Mouse (Mus musculus): Measurements from ENCODE around the gene Sod1.
A peak's percentile ranks its signal among the peaks of the same experiment; 100 is the strongest.

Gene Sod1

DNA sequence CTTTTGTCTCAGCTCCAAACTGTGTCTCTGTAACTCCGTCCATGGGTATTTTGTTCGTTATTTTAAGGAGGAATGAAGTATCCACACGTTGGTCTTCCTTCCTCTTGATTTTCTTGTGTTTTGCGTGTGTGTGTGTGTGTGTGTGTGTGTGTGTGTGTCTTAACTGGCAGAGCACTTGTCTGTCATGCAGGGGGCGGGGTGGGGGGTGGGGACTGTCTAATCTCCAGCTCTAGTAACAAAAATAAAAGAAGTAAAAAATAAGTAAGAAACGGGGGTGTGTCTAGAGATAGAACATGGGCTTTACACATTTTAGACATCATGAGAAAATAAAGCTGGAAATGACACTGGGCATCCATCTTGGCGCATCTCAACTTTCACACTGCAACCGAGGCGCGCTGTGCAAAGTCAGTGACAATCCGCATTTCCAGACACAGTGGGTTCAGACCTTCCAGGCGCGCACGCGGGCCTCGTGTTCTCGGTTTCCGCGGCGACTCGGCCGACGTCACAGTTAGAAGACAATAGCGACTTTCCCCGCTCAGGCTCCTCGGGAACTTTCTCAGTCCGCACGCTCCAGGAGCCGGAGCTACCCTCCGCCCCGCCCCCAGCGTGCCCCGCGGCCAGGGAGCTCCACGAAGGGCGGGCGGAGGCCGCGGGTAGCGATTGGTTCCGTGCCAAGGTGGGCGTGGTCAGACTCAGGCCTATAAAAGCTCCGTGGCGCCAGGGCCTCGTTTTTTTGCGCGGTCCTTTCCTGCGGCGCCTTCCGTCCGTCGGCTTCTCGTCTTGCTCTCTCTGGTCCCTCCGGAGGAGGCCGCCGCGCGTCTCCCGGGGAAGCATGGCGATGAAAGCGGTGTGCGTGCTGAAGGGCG, at the start of gene Sod1:
Gene Sod1, plus strand, starts transcription at position 729 of the 866 bp plus-strand sequence.
- DNase-seq (ENCODE audit: low read depth, low spot score), result peak; percentile 96

DNA sequence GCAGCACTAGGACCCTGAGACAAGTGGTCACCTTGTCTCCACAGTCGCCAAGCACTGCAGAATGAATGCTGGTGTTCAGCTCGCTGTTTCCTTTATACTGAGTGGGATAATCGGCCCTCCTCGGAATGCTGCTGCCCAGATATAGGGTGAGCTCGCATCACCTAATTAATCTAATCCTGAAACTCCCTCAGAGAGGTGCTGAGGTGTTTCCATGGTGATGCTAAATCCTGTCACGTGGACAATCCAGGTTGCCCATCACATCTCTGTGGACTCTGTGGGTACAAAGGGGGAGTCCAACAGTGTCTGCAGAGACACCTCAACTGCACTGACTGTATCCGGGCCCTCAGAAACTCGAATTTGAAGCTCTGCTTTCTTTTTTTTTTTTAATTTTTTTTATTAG, 49.1 kb upstream of the Sod1 start:
- DNase-seq (ENCODE audit: low read depth, low spot score), result no peak

DNA sequence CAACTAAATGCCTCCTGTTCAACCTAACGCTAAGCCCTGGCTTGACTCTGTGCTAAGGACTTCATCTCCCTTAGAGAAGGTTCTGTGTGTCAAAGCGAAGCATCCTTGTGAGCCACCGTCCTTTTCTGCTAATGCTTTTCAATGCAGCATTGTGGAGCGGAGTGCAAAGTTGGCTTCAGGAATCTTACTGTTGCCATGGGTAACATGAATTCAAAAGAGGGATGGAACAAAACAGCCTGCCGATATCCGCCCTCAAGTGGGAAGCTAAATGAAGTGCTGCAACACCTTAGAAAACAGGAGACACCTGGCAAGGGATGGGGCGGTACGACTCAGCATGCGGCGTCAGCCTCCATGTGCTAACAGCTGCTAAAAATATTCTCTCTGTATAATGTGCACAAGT, 44.1 kb upstream of the Sod1 start:
- no peak for DNase-seq (ENCODE audit: low read depth, low spot score)

DNA sequence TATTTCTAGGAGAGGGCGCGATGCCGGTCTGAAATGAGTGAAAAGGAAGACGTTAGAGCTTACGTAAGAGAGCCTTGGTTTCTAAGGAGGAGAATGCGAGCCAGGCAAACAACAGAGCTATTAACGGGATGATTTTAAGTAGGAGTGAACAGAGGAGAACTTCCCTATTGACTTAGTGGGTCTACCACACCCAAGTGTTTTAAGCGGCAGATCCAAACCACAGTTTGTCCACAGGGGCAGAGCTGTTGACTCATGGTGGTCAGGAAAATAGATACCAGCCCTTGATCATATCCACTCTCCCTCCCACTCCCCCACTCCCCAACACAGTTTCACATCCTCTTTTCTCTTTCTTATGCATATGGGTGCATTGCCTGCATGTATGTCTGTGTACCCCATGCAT, 43.1 kb upstream of the Sod1 start:
- no peak for DNase-seq (ENCODE audit: low read depth, low spot score)

DNA sequence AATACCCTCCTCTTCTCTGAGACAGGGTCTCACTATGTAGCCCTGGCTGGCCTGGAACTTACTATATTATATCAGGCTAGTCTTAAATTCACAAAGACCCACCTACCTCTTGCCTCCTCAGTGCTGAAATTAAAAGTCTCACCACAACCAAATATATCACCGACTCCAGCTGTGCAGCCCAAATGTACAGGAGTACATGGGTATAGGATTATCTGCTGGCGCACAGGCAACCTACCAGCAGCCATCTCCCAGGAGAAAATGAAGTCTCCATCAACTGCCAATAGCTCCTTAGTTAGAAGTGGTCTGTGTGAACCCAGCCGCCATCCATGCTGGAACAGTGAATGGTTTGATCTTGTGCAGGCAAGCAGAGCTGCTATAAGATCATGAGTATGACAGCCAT, 42.1 kb upstream of the Sod1 start:
- DNase-seq (ENCODE audit: low read depth, low spot score), result no peak

DNA sequence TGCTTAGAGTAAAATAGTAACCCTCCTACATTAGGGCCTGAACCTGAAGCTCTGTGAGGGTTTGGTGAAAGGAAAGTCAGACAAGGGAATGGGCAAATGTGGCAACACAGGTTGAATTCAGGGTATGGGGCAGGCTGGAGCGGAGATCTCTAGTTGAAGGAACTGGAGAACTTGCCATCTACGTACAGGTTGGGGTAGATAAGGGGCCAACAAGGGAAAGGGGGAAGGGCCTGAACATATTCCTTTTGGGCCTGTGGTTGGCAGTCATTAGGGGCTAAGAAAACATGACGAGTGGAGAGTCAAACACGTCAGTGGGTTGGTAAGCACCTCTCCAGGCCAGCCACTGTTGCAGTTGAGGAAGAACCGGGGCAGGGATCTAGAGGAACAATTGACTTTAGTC, 40.7 kb upstream of the Sod1 start:
- DNase-seq (ENCODE audit: low read depth, low spot score), result no peak

DNA sequence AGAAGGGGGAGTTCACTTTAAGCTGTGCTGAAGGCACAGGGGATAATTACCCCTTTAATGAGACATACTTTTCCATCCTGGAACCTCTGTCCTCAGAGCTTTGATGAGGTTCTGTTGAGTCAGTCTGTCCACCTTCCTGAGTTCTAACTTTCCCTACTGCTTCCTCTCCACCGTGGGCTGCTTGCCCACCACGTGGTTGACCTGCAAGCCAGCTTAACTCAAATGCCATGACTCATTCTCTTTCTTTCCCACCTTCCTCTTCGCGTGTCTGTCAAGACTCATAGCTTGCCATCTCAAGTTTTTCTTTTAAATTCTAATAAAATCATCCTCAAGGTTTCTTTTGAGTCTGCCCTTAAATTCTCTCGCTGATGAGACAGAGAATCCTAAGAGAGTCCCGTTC, 39.6 kb upstream of the Sod1 start:
- DNase-seq (ENCODE audit: low read depth, low spot score), result no peak

DNA sequence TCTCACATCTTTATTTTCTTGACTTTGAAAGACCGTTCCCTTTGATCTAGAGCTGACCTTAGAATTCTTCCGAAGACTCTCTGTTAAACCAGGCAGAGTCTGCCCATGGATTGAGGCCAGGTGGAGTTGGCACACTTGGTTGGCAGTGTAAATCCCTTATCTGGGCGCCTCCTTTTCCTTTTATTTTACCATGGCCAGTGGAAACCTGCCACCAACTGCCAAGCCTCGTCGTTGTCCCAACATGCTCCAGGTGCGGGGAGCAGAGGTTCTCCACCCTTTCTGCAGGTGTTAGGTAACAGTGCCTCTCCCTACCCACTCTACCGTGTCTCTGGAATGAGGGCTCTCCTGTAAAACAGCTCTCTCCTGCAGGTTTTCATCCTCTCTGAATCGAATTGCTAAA, 38.9 kb upstream of the Sod1 start:
- DNase-seq (ENCODE audit: low read depth, low spot score), result no peak

DNA sequence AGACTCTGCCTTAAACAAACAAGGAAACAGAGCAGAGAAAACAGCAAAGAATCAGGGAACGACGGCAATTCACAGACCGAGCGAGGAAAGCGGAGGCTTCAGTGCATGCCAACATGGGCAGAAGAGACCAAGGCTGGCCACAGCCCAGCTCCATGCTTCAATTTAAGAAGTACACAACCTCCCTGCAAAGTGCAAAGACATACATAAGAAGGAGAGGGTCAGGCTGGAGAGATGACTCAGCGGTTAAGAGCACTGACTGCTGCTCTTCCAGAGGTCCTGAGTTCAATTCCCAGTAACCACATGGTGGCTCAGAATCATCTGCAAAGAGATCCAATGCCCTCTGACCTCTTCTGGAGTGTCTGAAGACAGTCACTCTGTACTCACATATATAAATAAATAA, 36.4 kb upstream of the Sod1 start:
- no peak for DNase-seq (ENCODE audit: low read depth, low spot score)

DNA sequence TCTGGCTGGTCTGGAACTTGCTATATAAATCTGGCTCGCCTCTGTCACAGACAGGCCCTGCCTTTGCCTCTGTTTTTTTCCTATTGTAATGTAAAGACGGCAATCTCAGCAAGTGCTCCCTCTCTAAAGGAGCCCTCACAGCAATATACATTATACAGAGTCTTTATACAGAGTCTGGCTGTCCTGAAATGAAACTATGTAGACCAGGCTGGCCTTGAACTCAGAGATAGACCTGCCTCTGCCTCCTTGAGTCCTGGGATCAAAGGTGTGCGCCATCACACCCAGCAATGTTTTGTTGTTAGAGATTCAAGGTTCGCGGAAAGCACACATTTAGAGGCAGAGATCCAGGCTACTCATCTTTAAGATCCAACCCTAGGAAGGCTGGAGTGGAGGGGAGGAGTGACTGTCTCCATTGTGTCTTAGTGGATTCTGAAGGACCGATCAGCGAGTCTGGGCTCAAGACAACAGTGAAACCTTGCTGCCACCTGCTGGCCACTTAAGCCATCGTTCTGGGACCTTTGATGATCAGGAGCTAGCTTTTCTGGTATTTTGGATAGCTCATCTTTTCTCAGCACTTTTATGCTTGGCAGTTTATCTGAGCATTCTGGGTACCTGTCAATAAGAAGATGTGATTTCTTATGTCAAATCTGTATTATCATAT, 34.5 kb upstream of the Sod1 start:
- DNase-seq (ENCODE audit: low read depth, low spot score), result peak; percentile 82

DNA sequence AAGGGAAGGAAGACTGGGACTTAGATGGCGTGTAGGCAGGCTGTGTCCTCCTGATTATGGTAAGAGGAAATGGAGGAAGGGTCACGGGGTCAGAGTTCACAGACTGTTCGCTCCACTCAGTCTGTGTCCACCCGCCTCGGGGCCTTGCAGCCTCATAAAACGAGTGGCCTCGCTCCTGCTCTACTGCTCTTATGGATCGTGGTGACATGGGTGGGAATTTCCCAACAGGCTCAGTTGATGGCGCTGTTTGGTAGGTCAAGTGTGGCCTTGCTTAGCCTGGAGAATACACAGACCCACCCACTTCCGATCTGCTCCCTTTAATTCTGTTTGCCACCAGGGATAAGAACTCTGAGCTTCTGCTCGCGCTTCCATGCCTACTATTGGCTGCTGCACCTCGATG, 33.1 kb upstream of the Sod1 start:
- peak; percentile 63 for DNase-seq (ENCODE audit: low read depth, low spot score)

DNA sequence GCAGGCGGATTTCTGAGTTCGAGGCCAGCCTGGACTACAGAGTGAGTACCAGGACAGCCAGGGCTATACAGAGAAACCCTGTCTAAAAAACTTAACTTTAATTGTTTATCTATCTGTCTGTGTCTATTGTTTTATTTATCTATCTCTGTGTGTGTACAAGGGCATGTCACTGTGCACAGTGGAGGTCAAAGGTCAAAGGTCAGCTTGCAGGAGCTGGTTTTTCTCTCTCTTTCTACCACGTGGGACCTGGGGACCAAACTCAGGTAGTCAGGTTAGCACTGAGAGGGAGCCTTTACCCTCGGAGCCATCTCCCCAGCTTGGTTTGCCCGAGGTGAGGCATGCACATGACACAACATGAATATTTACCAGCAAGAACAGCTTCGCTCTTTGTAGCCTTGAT, 29.3 kb upstream of the Sod1 start:
- no peak for DNase-seq (ENCODE audit: low read depth, low spot score)

DNA sequence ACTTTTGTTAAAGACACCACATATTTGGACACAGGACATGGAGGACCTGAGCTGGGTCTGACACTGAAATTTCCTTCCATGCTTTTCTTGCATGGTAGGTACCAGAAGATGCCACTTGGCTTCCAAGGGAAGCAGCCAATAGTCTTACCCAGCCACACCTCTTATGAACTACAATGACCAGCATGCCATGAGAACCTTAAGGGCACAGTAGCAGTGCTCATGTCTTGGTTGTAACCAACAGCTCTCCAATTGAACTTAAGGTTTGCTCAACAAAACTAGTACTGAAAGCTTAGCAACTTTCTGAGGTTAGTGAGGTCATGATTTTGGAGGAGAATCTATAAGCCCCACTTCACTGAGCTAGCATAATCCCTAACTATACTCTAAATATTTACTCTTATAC, 26.8 kb upstream of the Sod1 start:
- DNase-seq (ENCODE audit: low read depth, low spot score), result no peak

DNA sequence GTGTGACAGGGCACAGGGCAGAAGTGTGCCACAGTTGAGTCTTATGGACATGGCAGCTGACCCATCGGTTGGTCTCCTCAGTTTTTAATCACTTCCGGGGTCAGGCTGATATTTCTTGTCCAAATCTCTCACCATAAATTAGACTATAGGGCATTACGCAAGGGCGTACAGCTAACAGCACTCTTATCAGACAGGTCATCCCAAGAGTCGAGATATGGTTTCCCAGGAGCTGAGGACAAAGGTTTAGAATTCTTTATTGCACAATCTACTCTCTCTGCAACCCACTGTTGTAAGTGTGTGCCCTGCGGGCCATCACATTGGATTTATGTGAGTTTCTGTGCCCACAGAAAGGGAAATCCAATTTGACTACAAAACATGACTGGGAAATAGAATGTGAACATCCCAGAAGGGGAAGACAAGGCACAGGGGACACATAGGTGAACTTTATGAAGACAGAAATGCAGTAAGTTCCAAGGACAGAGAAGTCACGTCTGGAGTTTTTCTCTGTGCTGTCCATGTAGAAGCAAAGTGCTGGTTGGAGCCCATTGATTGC, 23.8 kb upstream of the Sod1 start:
- no peak for DNase-seq (ENCODE audit: low read depth, low spot score)

DNA sequence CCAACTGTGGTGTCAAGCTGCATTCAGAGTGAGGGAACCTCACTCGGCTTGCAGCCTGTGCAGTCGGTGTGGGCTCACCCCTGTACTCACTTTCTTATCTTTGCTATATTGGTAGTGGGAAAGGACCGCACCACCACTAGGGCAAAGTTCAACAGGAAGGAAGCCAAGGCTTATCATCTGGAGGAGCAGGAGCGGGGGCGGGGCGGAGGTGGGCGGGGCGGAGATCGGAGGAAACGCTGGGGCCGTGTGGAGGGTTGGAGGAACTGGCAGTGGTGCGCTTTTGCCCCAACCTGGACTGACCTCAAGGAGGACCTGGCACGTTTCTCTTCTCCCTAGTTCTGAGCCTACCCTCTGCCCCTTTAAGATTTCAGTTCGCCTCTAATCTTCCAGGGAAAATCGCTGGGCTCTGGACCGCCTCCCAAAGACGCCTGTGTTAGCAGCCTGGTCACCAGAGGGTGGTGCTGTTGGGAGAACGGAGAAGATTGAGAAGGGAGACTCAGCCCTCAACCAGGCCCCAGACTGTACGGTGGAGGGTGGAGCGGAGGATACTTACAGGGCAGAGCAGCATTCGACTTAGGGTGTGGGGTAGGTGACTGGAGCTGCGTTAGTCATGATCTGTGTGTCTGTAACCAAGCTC, 23.1 kb upstream of the Sod1 start:
- DNase-seq (ENCODE audit: low read depth, low spot score), result peak; percentile 75

DNA sequence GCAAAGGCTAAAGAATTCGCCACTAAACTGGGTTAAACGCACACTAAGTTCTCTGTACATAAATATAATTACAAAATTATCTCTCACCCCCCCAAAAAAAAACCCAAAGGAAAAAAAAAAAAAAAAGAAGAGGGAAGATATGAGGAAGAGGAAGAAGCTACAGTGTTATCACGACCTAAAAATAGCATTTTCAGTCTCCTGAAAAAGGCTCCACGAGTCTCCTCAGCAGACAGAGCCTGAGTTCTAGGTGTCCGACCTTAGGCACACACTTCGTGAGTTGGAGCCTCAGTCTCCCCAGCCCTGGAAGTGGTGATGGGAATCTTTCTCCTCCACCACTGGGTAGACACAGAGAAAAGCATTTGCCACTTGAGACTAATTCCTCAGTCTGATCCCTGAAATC, 21.9 kb upstream of the Sod1 start:
- no peak for DNase-seq (ENCODE audit: low read depth, low spot score)

DNA sequence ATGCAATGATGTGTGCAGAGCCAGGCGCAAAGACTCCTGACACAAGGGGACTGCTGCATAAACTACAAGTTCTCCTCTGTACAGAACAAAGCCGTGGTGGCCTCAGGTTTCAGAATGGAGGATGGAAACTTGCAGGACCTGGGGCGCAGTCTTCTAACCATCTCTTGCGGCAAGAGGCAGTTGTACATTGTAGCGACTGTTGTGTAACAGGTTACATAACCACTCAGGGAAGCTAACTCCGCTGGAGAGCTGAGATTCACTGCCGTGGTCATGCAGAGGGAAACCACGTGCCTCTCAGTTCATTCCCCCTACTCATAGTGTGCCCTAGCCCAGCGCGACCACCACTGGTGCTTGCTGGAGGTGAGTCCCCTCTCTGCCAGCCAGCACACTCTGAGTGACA, 21.4 kb upstream of the Sod1 start:
- no peak for DNase-seq (ENCODE audit: low read depth, low spot score)

DNA sequence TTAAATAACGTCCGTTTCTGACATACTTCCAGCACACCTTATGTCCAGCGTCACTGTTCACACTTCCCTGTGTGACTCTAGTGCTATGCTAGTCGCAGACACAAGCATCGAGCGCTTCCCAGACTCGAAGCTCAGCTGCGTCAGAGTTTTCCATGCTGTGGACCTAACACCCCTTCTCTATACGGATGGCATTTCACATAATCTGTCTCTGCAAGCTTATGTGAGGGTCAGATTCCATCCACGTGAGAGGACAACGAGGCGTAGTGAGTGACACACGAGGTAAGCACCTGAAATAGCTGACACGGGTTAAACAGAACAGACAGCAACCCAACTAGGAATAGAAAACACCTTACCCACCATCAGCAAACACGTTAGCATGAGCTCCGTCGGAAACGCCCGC, 18.4 kb upstream of the Sod1 start:
- no peak for DNase-seq (ENCODE audit: low read depth, low spot score)

DNA sequence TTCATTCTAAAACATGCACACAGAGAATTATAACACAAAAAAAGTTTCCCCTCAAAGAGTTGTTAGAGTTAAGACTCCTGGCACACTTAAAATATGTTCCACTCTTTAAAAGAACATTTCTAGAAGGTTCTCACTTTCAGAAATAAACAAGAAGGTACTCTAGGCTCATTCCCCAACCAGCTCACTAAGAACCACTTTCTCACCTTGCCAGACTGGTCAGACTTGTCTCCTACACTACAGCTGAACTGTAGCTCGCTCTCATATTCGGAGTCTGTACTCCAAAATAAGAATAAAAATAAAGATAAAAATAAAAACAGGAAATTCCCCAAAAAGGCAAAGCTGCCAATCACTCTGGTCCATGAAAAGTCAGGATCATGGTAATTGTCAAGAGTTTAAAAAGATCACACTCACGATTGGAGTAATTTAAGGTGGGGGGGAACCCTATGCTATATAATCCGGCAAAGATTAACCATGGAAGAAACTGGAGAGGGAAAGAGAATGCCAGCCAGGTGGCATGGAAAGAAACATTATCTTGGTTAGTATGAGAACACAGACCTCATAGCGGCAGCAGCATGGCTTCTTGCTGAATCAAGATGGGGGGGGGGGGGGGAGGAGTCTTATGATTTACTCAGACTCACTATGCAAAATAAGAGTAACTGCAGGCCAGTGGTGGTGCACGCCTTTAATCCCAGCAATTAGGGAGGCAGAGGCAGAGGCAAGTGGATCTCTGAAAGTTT, 17.2 kb upstream of the Sod1 start:
- no peak for DNase-seq (ENCODE audit: low read depth, low spot score)

DNA sequence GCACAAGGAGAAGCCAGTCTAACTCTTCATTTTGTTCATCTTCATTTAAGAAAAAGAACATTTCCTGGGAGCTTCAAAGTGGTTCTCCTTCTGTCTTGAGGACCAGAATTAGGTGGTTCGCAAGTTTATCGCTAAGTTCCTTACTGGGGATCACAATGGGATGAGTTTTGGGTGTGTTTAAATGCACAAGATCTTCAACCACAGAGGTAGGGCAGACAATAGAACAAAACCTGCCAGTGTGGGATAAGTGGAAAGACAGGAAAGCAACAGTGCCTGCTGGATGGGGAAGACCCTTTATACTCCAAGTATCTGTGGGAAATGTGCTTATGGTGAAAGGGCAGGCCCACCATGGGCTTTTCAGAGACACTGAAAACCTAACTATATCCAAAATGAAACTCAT, 15.7 kb upstream of the Sod1 start:
- DNase-seq (ENCODE audit: low read depth, low spot score), result no peak

DNA sequence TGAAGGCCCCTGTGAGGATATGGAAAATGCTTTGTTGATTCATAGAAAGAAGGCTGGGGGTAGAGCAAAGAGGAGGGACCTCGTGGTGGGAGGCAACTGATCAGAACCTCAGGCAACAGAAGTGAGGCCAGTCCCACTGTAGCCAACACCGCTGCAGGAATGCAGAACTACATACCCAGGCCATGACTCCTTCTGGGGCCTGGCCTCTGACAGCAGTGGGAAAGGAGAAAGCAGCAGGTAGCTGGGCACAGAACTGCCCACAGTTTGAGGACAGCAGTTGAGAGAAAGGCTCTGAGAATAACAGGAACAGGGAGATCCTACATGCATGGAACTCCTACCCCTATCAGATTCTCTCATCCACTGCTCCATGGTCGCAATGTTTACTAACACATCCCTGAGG, 11.6 kb upstream of the Sod1 start:
- DNase-seq (ENCODE audit: low read depth, low spot score), result no peak

DNA sequence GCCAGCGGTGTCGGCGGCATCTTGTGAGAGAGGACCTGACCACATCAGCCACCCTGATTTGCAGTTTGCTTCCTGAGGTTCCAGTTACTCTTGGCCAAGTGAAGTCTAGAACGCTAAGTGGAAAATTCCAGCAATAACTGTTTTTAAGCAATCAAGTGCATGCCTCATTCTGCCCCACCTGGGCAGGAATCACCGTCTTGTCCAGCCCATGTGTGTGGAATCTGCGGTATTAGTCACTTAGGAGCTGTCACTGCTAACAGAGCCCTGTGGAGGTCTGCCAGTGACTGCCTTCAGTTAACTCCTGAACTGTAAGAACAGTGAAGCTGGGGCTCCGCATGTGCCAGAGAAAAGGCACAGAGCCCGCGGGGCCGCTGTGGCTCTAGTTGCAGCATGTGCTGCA, 9.8 kb upstream of the Sod1 start:
- DNase-seq (ENCODE audit: low read depth, low spot score), result no peak

Measured in mesoderm, embryonic 11.5 days (tissue).